Mouse (Mus musculus) cerebellum, adult 9-10 months (tissue): ENCODE measurements at regions not wholly inside any gene's neighbourhood (a gene's known extent, or its start where the extent isn't known, plus 50 kb on each side); places are given as distances from the start of the nearest gene placed in this dataset.

Source experiments
- DNase-seq: peaks from one replicate; pipeline ENCODE4 v3.0.0; 2022

GRCm38 (mm10) chr15:63667536-63667935, 177.4 kb downstream of the Gsdmc2 start:
- no peak for DNase-seq

DNA sequence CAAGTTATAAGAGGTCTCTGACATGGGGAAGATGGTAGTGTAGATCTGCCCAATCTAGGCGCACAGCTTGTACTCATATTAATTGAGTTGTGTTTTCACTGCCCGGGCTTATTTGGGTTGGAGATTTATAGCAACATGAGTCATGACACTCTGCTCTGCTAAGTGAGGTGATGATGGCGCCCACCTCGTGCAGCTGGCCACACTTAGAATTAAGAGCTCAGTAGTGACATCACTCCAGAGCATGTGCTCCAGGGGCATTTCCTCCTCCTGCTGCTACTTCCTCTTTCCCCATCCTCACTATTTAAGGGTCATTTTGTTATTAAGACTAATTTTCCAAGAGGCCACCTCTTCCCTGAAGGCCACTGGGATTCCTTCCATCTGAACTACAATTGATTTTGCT, 179.5 kb downstream of the Gsdmc2 start:
- no peak for DNase-seq

GRCm38 (mm10) chr15:63664877-63665276, 180.1 kb downstream of the Gsdmc2 start:
- no peak for DNase-seq

GRCm38 (mm10) chr15:63662183-63662582, 182.8 kb downstream of the Gsdmc2 start:
- DNase-seq = no peak

- no peak for DNase-seq
Observed at GRCm38 (mm10) chr15:63658031-63658521, 186.9 kb downstream of the Gsdmc2 start.

DNA sequence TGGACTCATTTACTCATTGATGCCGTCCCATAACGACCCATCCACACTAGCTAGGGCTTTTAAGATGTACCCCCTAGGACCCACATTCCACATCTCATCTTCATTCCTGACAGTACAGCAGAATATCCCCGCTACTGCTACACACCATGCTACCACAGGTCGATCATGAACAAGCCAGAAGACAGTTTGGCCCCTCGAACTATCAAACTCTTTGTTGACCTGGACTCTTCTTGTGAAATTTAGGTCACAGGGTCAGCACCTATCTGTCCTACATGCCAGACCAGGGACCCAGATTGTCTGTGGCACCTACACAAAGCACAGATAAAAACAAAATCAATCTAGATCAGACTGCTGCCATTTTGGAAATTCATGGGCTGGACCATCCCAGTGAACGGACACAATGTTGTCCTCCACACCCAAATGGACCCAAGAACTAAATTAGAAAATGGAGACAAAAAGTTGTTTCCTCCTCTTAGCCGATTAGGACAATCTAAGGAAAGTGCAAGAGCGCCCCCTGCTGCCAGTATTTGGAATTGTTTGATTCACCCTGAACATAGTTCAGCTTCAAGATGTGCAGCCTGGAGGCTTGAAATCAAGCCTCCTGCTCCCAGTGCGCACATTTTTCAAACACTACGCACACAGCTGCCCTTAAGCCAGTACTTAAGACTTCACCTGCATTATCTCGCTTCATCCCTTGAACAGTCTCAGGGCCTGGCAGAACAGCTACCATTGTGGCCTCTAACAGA, 192.6 kb downstream of the Gsdmc2 start:
- DNase-seq = peak; percentile 51

DNA sequence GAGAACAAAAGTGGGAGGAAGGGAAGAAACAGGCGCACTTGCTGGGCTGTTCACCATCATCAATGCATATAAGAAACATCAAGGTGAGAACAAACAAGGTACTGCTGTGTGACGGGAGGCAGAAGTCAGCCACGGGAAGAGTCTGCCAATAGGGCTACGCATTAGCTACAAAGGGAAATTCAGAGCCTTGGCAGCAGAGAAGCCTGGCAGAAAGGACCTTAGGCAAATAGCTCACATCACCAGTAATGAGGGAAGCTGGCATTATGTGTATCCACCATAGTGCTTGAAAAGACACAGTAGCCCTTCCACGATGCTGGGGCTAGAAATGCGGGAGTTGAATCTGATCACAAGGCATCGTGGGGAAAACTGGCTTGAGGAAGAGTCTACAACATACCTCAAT, 193.9 kb downstream of the Gsdmc2 start:
- DNase-seq = no peak

GRCm38 (mm10) chr15:63648142-63648989, 196.6 kb downstream of the Gsdmc2 start:
- DNase-seq = no peak

DNA sequence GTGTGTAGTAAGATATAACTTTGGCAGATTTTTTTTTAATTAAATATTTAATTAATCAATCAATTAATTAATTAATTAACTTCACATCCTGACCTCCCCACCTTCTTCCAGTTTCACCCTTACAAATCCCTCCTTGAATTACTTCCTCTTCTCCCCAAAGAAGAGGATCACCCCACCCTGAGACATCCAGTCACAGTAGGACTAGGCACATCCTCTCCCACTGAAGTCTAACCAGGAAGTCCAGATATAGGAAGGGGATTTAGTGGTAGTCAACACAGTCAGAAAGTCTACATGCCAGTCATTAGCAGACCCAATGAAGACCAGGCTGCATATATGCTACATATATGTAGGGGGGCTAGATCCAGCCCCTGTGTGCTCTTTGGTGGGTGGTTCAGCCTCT, 220.2 kb downstream of the Gsdmc2 start:
- DNase-seq = no peak

GRCm38 (mm10) chr15:63624249-63624648, 220.7 kb downstream of the Gsdmc2 start:
- DNase-seq = no peak

GRCm38 (mm10) chr15:63616506-63617208, 228.3 kb downstream of the Gsdmc2 start:
- DNase-seq = peak; percentile 3

DNA sequence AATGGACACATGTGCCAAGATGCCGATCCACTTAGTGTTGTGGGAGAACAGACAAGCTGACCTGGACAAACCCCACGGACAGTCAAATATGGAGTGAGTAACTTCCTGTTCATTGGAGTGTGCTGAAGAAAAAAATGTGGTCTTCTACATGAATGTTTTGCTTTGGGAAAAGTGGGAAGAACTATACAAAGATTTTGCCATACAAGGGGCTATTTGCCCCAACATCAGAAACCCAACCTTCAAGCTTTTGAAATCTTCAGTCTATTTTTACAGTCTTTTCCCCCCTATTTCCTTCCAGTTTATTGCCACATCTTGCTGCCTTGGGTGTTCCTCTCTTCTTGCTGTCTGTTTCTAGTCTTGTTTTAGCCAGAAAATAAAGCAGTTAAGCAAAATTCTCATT, 230.8 kb downstream of the Gsdmc2 start:
- no peak for DNase-seq

GRCm38 (mm10) chr15:63613120-63613519, 231.9 kb downstream of the Gsdmc2 start:
- DNase-seq = no peak

DNA sequence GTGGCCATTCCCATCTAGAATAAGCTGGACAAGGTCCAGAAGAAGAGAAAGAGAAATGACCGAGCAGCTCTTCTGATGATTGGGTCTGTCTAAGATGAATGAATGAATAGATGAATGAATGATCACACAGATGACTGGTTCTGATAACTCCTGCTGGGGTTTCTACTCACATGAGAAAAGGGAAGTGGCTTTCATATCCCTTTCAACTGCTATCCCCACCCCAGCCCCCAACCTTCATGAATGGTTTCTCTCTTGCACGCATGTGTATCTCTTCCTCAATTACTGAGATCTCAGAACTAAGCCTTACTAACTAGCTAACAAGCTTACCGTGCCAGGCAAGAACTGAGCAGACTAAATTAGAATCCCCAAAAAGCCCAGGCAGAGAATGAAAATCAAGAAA, 233.8 kb downstream of the Gsdmc2 start:
- no peak for DNase-seq

DNA sequence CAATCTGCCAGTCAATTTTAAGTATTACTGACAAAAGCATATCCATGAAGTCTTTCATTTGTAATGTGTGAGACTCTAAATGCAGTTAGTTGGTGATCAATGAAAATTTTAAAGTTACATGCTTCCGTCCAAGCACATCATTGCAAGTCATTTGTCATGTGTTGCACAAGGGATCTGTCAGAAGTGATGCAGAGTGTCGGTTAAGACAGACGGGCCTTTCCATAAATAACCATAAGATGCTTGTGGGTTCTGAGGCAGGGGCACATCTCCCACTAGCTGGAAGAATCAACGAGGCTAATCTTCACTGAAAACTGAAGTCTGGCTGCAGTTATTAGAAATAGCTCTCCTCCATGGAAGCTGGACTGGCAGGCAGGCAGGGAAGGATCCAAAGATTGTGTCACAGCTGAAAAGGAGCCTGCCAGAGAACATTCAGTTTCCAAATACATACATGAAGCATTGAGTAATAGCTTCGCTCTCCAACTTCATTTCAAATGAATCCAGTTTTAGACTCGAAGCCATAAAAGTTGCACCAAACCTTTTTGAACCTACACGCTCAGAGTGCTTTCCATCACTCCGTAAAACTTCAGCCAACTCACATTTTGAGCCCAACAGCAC, 241.8 kb downstream of the Gsdmc2 start:
- DNase-seq = no peak

GRCm38 (mm10) chr15:63601543-63601942, 243.4 kb downstream of the Gsdmc2 start:
- peak; percentile 3 for DNase-seq

- DNase-seq = no peak
Observed at GRCm38 (mm10) chr15:63592758-63593463, 252.1 kb downstream of the Gsdmc2 start.

DNA sequence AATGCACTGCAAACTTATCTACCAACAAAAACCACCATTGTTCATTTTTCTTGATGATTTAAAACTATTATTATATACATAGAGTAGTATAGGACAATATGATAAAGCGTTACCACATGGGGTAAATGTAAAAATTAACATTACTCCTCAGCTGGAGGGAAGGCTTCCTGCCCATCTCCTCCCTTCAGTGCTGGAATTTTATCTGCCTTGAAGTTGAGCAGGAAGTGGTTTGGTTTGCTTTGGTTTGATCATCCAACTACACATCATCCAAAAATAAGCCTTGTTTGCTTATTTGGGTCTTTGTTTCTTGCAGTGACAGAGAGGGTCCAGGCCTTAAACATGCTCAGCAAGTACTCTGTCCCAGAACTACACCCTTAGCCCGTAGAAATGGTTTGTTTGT, 285.7 kb downstream of the Gsdmc2 start:
- DNase-seq = no peak

GRCm38 (mm10) chr15:63558691-63559090, 286.3 kb downstream of the Gsdmc2 start:
- DNase-seq = no peak

DNA sequence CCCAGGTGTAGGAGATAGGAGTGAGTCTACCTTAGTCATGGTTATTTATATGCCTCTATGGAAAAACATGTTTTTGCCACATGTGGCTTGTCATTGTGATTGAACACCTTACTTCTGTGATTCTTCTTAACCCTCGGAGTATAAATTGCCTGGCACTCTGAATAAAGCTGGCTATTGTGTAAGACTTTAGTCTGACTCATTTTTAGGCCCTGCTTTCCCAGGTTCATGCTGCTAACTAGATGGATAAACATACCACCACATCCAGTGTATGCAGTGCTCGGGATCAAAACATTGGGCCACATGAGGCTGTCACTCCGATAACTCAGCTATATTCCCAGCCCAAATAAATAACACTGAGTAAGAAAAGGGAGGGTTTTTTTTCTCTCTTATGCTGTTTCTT, 287.2 kb downstream of the Gsdmc2 start:
- DNase-seq = no peak

- DNase-seq = no peak
Observed at GRCm38 (mm10) chr15:63553597-63553996, 291.4 kb downstream of the Gsdmc2 start.

DNA sequence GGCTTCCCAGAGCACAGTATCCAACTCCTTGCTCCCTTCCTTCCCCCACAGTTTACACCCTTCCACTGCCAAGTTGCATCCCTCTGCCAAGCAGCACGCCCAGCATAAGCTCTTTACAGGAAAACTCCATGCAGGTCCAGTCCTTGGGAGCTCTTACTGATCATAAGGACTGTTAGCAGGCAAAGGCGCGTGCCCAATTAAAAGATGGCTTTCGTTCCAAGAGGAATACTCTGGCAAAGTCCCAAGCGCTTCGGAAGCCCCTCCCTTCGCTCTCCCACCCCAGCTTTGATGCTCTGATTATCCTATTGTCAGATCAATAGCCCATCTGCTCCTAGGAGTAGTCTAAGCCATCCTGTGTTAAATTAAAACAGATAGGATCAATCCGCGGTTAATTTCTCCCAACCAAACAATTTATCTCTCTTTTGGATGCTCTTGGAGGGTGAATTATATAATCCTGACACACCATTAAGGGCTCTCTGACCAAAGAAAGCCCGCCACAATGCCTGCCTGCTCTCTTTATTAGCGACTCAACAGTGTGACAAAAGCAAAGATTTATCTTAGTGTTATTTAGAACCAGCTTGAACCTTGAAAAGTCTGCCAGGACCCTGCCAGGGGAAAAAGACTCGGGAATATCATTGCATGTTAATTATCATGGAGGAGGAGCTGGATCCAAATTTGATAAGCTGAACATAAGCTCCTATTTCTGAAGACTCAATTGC, 312.5 kb downstream of the Gsdmc2 start:
- DNase-seq = no peak
